Mouse (Mus musculus) hindbrain, embryonic 14.5 days (tissue): ENCODE results near the gene Dguok. TPM values are rescaled to one million over a fixed set of nuclear protein-coding genes. Genes with fewer than 3 reads are reported as not detected.

Source experiments
- ATAC-seq: fragments of 200-750 bp; cut with Nextera tagmentation; 2 replicates; pipeline ENCODE4 v1.8.0; 2017; ENCODE audit warnings: moderate number of reproducible peaks, mild to moderate bottlenecking, moderate TSS enrichment, moderate library complexity; ENCODE audit not compliant: low FRiP score
- DNase-seq: peaks from one replicate; pipeline ENCODE4 v3.0.0-alpha.2; 2015; ENCODE audit warnings: low spot score
- H3K27ac ChIP-seq: fragments of 300-500 bp; sonication (generic); 2 replicates; pipeline ENCODE4 v1.5.1; 2014; ENCODE audit warnings: mild to moderate bottlenecking, moderate library complexity
- H3K27me3 ChIP-seq: fragments of 300-500 bp; sonication (generic); 2 replicates; pipeline ENCODE4 v1.6.1; 2014; ENCODE audit warnings: mild to moderate bottlenecking, low read length, mixed read lengths; ENCODE audit not compliant: control insufficient read depth, insufficient read depth
- H3K36me3 ChIP-seq: fragments of 300-500 bp; sonication (generic); replicated peaks from 2 replicates; pipeline ENCODE4 v1.6.1; 2014; ENCODE audit not compliant: control insufficient read depth, insufficient read depth
- H3K4me1 ChIP-seq: fragments of 300-500 bp; sonication (generic); replicated peaks from 2 replicates; pipeline ENCODE4 v1.6.1; 2014; ENCODE audit warnings: antibody characterized with exemption, low read length, mixed read lengths; ENCODE audit not compliant: control insufficient read depth, insufficient read depth
- H3K4me2 ChIP-seq: fragments of 300-500 bp; sonication (generic); replicated peaks from 2 replicates; pipeline ENCODE4 v1.6.1; 2014; ENCODE audit warnings: mild to moderate bottlenecking, moderate library complexity
- H3K4me3 ChIP-seq: fragments of 300-500 bp; sonication (generic); replicated peaks from 2 replicates; pipeline ENCODE4 v1.5.1; 2014; ENCODE audit warnings: mild to moderate bottlenecking, low read length
- H3K9ac ChIP-seq: fragments of 300-500 bp; sonication (generic); 2 replicates; pipeline ENCODE4 v1.6.1; 2014
- H3K9me3 ChIP-seq: fragments of 300-500 bp; sonication (generic); 2 replicates; pipeline ENCODE4 v1.6.1; 2016; ENCODE audit warnings: low read length; ENCODE audit not compliant: control insufficient read depth
- WGBS: fragments of 180-500 bp; shearing (Covaris S2); extraction: QIAGEN DNeasy Blood & Tissue Kit; methylation state at CpG from one replicate; pipeline ENCODE4 v1.1.7; 2014; 5-methylcytosine and 5-hydroxymethylcytosine counted together
- polyA plus RNA-seq: library from polyadenylated mRNA; unstranded; fragments of >200 nt; fragmentation: Nextera tagmentation; extraction: Ambion mirVana; gene quantifications from 2 replicates; pipeline ENCODE4 v1.2.1, GENCODE M21; 2014

Gene Dguok
- polyA plus RNA-seq, 1 experiment from 2014 or later = 69.2 TPM

DNA sequence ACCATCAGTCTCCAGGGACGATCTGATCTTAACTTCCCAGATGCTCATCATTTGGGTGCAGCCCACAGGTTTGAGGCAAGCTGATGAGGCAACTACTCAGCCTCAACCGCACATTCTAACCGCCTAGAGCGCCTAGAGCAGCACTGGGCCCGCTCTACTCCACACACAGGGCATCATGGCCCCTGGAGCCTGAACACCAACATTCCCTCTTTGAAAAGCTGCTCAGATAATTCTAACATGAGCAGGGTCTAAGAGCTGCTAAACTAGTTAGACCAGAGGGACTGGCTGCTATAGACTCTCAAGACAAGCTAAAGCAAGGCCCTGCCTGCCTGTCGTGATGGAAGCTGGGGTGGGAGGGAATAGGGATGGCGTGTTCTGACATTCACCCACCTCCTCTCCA, 73.8 kb downstream of the Dguok start:
- Histone ChIP-seq H3K9me3 (no peaks in the 10 kb centered on the region), H3K4me2 (no peak overlapping the region), H3K4me3 (no peak overlapping the region), H3K4me1 (peaks cover 57% of the 10 kb centered on the region), H3K27ac (no peak overlapping the region), H3K36me3 (peaks cover 13% of the 10 kb centered on the region; the same call in 1 of the 2 replicates), H3K27me3 (no peaks in the 10 kb centered on the region), H3K9ac (no peak overlapping the region)
- DNase-seq (no peak), ATAC-seq (no peak)
- 87% methylated on average over 7 of the region's 7 CpGs for WGBS

Other genes with a start within 250 kb of the Dguok start
- 30.4 and 35.7 TPM in 2 replicates for gene Mthfd2, start 181.1 kb downstream of the Dguok start, polyA plus RNA-seq
- gene Mob1a, start 181.0 kb downstream of the Dguok start, polyA plus RNA-seq = 27.8 and 30.6 TPM in 2 replicates
- 60.3 and 61.5 TPM in 2 replicates for gene Bola3, start 157.8 kb downstream of the Dguok start, polyA plus RNA-seq
- 43.6 and 52.2 TPM in 2 replicates for gene Tet3, start 47.9 kb downstream of the Dguok start, polyA plus RNA-seq
- 2.6 and 3.3 TPM in 2 replicates for gene Actg2, start 29.3 kb upstream of the Dguok start, polyA plus RNA-seq
- 59.4 and 63.6 TPM in 2 replicates for gene Stambp, start 65.8 kb upstream of the Dguok start, polyA plus RNA-seq
- gene Clec4f, start 149.2 kb upstream of the Dguok start, polyA plus RNA-seq = not detected in 2 replicates
- gene Cd207, start 170.9 kb upstream of the Dguok start, polyA plus RNA-seq = not detected in 2 replicates
- gene Vax2, start 204.3 kb upstream of the Dguok start, polyA plus RNA-seq = not detected in 2 replicates
- not detected in 2 replicates for gene Atp6v1b1, start 236.0 kb upstream of the Dguok start, polyA plus RNA-seq